Mouse (Mus musculus) embryonic facial prominence, embryonic 12.5 days (tissue): ENCODE results near the gene Tead3. TPM values are rescaled to one million over a fixed set of nuclear protein-coding genes. Genes with fewer than 3 reads are reported as not detected.

Source experiments
- polyA plus RNA-seq: library from polyadenylated mRNA; unstranded; fragments of >200 nt; fragmentation: Nextera tagmentation; extraction: Ambion mirVana; gene quantifications from 2 replicates; pipeline ENCODE4 v1.2.1, GENCODE M21; 2016

Gene Tead3
- polyA plus RNA-seq, 1 experiment from 2014 or later = 17.9 TPM

Other genes starting within 250 kb of the Tead3 start
- gene Scube3, start 208.7 kb downstream of the Tead3 start, polyA plus RNA-seq = 10.8 TPM in 2 replicates
- 51.9 and 52.8 TPM in 2 replicates for gene Zfp523, start 173.7 kb downstream of the Tead3 start, polyA plus RNA-seq
- gene Def6, start 143.0 kb downstream of the Tead3 start, polyA plus RNA-seq = 9.0 and 9.2 TPM in 2 replicates
- 2.5 and 3.2 TPM in 2 replicates for gene Ppard, start 118.1 kb downstream of the Tead3 start, polyA plus RNA-seq
- gene Fance, start 37.3 kb downstream of the Tead3 start, polyA plus RNA-seq = 37.0 and 38.4 TPM in 2 replicates
- gene Rpl10a, start 22.3 kb downstream of the Tead3 start, polyA plus RNA-seq = 496 and 505 TPM in 2 replicates
- gene Tulp1, start 14.4 kb upstream of the Tead3 start, polyA plus RNA-seq = 8.4 and 9.3 TPM in 2 replicates
- gene Fkbp5, start 166.7 kb upstream of the Tead3 start, polyA plus RNA-seq = 33.8 and 38.8 TPM in 2 replicates
- not detected in 2 replicates for gene Armc12, start 180.0 kb upstream of the Tead3 start, polyA plus RNA-seq
- gene Clpsl2, start 198.6 kb upstream of the Tead3 start, polyA plus RNA-seq = not detected in 2 replicates
- not detected in 2 replicates for gene Clps, start 209.9 kb upstream of the Tead3 start, polyA plus RNA-seq
- 0.60 and 0.84 TPM in 2 replicates for gene Lhfpl5, start 224.8 kb upstream of the Tead3 start, polyA plus RNA-seq